7 mouse cellular contexts compared by ENCODE assay signal in genomic region chr13:38625492-38626228, GRCm38 (mm10). TPM values are rescaled to one million over a fixed set of nuclear protein-coding genes. Genes with fewer than 3 reads are reported as not detected.
DNase-seq lines count a peak whose midpoint lies in the region; TF ChIP-seq lines count a peak whose summit lies in the region.

No protein-coding gene starts in this region.

- no peak overlapping the region for H3K27ac ChIP-seq in cortical plate, adult 2 months (ENCODE audit: insufficient read depth, low read length)
- H3K27ac ChIP-seq in olfactory bulb, adult 2 months (ENCODE audit: insufficient read depth, low read depth, low read length), result no peak overlapping the region

- H3K4me1 ChIP-seq in cortical plate, adult 2 months (ENCODE audit: control insufficient read depth, insufficient read depth, low read length), result no peaks in the 10 kb centered on the region
- peaks cover 2% of the 10 kb centered on the region for H3K4me1 ChIP-seq in olfactory bulb, adult 2 months (ENCODE audit: control insufficient read depth, insufficient read depth, low read length)

- peak; percentile 39; the same call in 1 of the 2 replicates for TF ChIP-seq CTCF in cortical plate, adult 2 months (IDR thresholded peaks at IDR 0.05; ENCODE audit: extremely low read depth, insufficient read depth, low read length)
- TF ChIP-seq CTCF in olfactory bulb, adult 2 months (IDR thresholded peaks at IDR 0.05; ENCODE audit: insufficient read depth, low read depth, low read length), result 0 out of 2 replicates have a peak, but pooled peaks have one; percentile 20

- WGBS in olfactory bulb, adult 2 months, result 16% methylated on average over 5 of the region's 5 CpGs

- no peak for TF ChIP-seq POLR2A in cortical plate, adult 2 months (IDR thresholded peaks at IDR 0.05; ENCODE audit: extremely low read depth, insufficient read depth, low read length)
- TF ChIP-seq POLR2A in olfactory bulb, adult 2 months (IDR thresholded peaks at IDR 0.05; ENCODE audit: insufficient read depth, low read depth, low read length), result no peak

- no peak overlapping the region for H3K4me3 ChIP-seq in cortical plate, adult 2 months (ENCODE audit: insufficient read depth, low read length)
- no peak overlapping the region for H3K4me3 ChIP-seq in olfactory bulb, adult 2 months (ENCODE audit: insufficient read depth, low read depth, low read length)

- peak; percentile 20 for DNase-seq in left cerebral cortex, postnatal 4 days
- DNase-seq in left cerebral cortex, adult 11 months (ENCODE audit: low spot score), result no peak
- peak; percentile 36 for DNase-seq in ZHBTc4 (ENCODE audit: low read depth, low spot score)
- DNase-seq in kidney, postnatal 10 days, result peak; percentile 59
- DNase-seq in spleen, postnatal 4 days (ENCODE audit: low spot score in 2 of 2), result no peak

- intact Hi-C loops in left cerebral cortex, postnatal 4 days (cut with DNase I), result loop anchor here (10.0 kb wide), 1 partner anchor 561 kb away; no protein-coding TSS in a partner anchor

RNA-seq across cellular contexts. Expression of gene Bloc1s5, which starts 9.2 kb away (rescaled TPM):
- 10 to 100 TPM; 10.4 to 11.4 TPM for total RNA-seq in left cerebral cortex, postnatal 4 days (2021)
- polyA plus RNA-seq in cortical plate, adult 2 months (2012; rRNA removed), result 7.1 and 7.2 TPM in 2 replicates
- polyA plus RNA-seq in olfactory bulb, adult 2 months (2012; ENCODE audit: insufficient read depth, insufficient read length, low replicate concordance, missing spikeins), result not detected in 2 replicates

RNA-seq across cellular contexts. Expression of gene Eef1e1, which starts 33.2 kb away (rescaled TPM):
- total RNA-seq in left cerebral cortex, postnatal 4 days (2021), result 10 to 100 TPM; 65.3 to 72.2 TPM
- polyA plus RNA-seq in cortical plate, adult 2 months (2012; rRNA removed), result 13.8 and 17.5 TPM in 2 replicates
- polyA plus RNA-seq in olfactory bulb, adult 2 months (2012; ENCODE audit: insufficient read depth, insufficient read length, low replicate concordance, missing spikeins), result not detected in 2 replicates

Comparison
In these comparisons a context has a peak if more than half of its experiments do, and no peak if none do; other contexts are left out.
1. DNase-seq: peak in left cerebral cortex, postnatal 4 days (single experiment), ZHBTc4 (single experiment) and kidney, postnatal 10 days (single experiment); none in left cerebral cortex, adult 11 months (single experiment) and spleen, postnatal 4 days (0 of 2).
2. RNA of gene Eef1e1, which starts 33.2 kb away (polyA plus RNA-seq): 13.8 to 17.5 TPM in cortical plate, adult 2 months; not detected in olfactory bulb, adult 2 months; every median in the first group is over 10 times any median in the second.